Mouse (Mus musculus) MEL-GATA-1-ER (cell line): Measurements from ENCODE around the gene Fuca2.
A peak's percentile ranks its signal among the peaks of the same experiment; 100 is the strongest.

Experiments
- DNase-seq: peaks from one replicate; pipeline ENCODE4 v3.0.0-alpha.2; 2012; ENCODE audit warnings: low read depth; ENCODE audit errors: extremely low read depth

Gene Fuca2

DNA sequence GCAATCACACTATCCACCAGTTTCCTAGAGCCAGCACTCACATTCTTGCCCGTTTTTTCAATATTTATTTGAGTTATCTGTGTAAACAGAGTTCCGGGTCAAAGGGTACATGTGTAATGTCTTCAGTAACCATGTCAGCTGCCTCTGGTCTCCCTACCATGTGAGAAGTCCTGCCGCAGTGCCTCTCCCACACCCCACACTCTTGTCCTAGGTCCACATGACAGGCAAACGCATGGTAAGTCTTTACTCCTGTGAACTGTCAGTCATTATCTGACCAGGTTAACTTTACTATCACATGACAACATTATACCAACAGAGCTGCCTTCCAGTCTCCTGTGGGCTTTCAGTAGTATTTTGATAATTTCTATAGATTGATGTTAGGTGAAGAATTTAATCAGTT is 28.8 kb downstream of the Fuca2 start:
- DNase-seq: no peak

DNA sequence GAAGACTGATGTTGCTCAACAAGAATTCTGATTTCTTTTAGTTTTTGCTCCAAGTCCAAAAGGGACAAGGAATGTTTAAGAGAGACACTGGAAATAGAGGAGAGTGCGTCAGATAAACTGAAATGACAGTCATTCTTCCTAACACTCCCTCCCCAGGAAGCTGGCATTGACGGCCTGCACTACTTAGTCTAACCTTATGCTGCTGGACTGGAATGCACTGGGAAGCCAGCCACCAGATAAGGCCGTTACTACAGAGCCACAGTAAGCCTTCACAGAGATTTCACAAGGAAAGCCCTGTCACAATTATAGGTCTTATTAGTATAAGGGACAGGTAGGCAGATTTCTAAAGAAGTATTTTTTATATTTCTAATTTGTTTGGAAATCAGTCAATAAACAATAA is 35.4 kb downstream of the Fuca2 start:
- no peak for DNase-seq

DNA sequence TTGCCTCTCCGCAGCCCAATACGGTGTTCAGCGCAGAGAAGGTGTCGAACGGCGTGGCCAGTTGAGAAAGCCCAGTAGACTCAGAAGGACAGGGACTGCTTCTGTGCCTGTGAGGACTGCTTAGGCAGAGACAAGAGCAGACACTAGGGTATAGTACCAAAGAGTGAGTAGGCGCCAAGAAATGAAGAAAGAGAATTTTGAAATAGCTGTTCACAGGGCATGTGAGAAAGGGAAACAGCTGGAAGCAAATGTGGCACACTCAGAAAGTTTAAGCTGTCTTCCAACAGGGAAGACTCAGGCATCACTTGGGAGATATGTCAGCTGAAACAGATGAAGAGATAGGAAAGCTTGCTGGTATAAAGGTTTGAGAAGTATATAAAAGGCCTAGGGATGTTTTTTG is 37.4 kb downstream of the Fuca2 start:
- no peak for DNase-seq

DNA sequence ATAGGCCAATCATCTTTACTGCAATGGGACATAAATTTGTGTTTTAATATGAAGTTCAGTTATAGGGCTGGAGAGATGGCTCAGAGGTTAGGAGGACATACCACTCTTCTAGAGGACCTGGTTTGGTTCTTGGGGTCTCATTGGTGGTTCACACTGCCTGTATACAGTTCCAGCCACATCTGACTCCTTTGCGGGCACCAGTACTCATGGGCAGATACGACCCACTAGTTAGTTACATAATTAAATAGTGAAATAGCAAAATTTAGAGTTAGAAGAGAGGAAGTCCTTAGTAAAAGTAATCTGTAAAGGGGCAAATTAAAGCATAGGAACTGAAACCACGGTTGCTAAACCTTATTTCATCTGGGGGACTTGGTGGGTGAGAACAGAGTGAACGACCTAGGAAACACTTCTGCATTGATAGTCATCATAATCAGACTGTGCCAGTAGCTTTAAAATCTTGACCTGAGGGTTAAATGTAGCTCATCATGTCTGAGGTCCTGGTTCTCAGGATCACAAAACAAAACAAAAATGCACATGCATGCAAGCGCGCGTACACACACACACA is 40.5 kb downstream of the Fuca2 start:
- no peak for DNase-seq

DNA sequence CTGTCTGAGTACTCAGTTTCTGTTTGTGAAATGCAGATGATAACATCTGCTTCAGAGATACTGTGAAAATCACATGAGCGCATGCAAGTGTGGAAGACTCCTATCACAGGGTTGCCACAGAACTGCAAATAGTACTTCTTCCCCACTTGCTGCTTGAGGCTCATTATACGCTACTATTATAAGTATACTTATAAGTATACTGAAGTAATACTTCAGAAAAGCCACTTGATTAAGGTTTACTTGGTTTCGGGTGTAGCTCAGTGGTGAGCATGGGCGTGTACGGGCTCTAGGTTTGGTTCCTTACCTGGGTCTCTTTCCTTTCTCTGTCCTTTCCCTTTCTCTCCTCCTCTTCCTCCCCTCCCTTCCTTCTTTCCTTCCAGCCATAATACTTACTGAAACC is 42.4 kb downstream of the Fuca2 start:
- DNase-seq: no peak

DNA sequence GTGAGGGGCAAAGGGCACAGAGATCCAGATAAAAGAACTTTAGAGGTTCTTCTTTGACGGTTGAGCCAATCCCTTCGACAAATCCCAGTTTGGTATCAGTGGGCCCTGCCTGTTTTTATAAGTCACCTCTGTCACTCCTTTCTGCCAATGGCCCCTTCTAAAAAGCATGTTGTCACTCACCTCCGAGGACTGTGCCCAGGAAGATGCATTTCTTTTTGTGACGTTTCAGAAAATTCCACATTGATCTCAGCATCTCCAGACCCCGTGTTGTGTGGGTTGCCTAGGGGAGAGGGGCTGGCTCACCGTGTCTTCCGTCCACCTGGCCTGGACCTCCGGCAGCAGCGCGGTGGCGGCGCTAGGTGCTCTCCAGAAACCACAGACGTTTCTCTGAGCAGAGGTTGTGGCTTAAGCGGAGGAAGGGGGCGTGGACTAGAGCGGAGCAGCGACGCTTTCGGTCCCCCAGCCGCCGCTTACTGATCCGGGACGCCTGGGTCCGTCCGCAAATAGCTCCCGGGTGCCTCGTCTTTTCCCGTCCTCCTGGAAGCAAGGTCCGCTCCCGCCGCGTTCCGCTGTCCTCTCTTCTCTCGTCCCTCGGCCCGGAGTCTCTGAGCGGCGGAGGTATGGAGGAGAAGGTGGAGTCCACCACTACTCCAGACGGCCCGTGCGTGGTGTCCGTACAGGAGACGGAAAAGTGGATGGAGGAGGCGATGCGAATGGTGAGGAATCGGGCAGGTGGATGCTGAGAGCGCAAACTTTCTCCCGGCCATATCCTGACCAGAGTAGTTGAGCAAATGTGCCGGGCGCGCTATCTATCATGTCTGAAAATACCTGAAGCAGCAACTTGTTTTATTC is 53.5 kb downstream of the Fuca2 start, which contains the start of the genes Adat2 and Pex3:
TSS of gene Adat2 (plus strand) at position 249 of the 852 bp plus-strand sequence.
TSS of gene Pex3 (minus strand) at position 497 of the 852 bp plus-strand sequence.
- DNase-seq: peak; percentile 77

DNA sequence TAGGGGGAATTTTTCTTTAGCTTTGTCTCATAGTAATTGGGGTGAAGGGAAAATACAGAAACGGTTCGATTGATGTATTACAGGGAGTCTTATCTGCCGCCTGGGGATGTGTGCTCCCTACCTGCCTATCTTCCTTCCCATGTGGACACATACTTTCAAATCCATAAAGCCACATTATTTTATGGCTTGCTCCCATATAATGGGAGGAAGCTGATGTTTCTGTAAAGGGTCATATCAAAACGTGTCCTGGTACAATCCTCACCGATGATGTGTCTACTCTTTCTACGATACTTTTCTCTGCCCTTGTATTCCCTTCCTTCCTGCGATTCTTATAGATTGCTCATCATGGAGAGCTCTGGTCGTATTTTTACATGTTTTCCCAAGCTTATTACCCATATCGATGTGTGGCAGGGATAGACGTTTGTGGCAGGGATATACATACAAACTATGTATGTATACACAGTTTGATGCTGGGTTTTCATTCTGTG is 54.2 kb downstream of the Fuca2 start:
- DNase-seq: peak; percentile 39

DNA sequence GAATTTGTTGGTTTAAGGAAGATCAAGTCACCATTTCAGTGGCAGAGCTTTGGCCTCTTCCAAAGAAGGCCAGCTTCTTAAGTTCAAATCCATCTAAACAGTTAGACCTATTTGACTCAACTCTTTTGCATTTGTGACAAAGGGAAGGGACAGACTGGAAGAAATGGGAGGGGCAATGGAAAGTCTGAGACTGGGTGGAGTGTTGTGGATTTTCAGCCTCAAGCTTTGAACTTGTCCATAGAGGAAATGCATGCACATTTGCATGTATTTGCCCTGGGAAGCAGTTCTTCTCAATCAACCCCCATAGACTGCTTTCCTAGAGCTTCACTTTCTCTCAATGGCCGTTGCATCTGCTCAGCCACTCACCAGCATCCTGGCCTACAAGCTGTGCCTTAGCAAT is 55.0 kb downstream of the Fuca2 start:
- DNase-seq: no peak

DNA sequence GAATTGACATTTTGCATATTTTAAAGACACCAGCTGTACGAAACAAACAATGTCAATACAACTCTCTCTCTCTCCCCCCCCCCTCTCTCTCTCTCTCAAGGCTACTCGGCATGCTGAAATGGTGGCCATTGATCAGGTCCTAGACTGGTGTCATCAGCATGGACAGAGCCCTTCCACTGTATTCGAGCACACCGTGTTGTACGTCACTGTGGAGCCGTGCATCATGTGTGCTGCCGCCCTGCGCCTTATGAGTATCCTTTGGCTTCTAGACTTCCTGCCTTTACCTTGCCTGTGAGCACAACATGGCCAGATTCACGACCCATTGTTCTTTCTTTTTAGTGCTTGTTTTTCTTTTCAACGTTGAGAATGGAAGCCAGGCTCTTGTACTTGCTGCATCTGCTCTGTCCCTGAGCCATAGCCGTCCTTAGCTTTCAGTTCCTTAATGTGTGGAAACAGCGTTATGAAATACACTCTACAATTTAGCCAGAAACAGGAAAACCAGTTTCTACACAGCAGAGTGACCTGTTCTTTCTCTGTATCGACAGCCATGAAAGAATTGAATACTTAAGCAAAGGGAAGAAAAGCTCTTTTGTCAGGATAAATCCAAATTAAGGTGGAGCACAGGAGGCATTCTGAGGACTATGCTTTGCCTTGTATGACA is 60.8 kb downstream of the Fuca2 start:
- DNase-seq: no peak

DNA sequence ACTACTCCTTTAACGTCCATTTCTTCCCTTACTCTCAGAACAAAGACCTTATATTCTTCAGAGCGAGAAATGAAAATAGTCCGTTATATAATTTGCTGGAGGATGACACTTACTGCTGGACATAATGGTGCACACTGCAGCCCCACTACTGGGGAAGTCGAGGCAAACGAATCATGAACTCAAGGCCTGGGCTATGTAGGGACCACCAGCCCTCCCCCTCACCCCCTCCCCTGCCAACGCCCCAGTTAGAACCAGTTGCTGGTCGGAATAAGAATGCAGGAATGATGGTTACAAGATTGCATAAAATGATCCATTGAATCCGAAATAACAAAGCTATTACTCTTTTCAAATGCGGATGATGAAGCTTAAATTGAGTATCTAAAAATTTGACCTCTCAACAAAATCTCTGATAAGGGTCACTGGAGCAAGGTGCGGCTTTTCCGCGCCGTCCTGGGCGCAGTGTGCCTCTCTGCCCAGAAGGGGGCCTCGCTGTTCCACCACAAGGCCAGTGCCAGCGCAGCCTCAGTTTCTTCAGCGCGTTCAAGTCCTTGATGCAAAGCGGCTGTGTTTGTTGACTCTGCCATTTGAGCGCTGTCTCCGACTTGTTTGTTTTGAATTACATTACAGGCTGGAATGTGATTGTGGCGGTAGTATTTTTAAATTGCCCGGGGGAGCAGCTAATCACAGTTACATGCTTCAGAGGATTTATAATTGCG is 65.2 kb downstream of the Fuca2 start:
- no peak for DNase-seq

DNA sequence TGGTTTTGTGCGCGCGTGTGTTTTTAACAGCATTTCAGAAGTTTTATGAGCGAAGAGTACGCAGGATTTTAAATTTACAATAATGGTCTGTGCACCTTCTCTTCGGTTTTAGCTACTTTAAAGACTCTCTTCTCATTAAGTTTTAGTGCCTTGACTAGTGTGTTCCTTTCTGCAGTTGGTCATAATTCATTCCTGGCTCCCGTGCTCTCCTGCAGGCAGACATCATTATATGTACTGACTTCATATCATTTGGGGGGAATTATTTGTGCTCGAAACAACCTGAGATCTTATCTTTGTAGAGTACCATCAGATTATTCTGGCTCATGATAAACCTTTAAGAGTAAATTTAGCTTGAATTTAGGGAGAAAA is 65.7 kb downstream of the Fuca2 start:
- no peak for DNase-seq

DNA sequence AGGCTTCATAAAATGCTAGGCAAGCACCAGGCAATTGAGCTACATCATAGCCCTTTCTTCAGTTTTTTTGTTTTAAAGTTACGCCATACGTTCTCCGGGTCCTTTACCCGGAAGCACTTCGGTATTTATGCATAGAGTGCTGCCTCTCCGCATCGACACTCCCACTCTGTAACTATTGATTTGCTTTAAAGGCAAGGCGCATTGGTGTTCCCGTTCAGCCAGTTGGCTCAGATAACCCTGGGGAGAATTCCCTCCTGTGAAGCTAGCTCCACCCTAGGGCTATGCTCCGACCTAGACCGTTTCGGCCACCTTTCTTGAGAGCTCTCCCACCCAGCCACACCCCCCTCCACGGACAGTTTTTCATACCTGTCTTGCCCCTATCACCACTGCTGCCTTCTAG is 67.1 kb downstream of the Fuca2 start:
- DNase-seq: no peak
